Mouse (Mus musculus): Measurements from ENCODE around the gene Nt5c. TPM values are rescaled to one million over a fixed set of nuclear protein-coding genes. Genes with fewer than 3 reads are reported as not detected.

Nt5c gene
- polyA plus RNA-seq, 1 experiment from 2014 or later: 76.3 TPM

DNA sequence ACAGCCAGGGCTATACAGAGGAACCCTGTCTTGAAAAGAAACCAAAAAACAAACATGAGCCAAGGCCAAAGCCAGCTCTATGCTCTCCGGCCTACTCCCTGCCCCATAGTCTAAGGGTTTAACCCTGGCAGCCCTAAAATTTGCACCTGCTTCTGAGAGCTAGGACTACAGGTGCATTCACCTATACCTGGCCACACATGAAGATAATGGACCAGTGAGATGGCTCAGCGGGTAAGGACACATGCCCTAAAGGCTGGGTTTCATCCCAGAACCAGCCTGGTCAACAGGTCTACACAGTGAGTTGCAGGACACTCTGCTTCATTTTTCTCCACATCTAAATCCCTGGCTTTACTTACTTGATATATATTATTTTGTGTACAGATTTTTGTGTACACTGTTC is 30.6 kb upstream of the Nt5c start:
- H3K9ac ChIP-seq (ENCODE audit: low read depth, low read length): no peak overlapping the region
- H3K27ac ChIP-seq (ENCODE audit: low read depth, low read length): no peak overlapping the region
- no peaks in the 10 kb centered on the region for H3K4me1 ChIP-seq (ENCODE audit: control insufficient read depth, insufficient read depth, low read length)
- H3K27me3 ChIP-seq (ENCODE audit: control insufficient read depth, insufficient read depth, low read length): no peaks in the 10 kb centered on the region
- H3K36me3 ChIP-seq (ENCODE audit: control insufficient read depth, insufficient read depth, low read length): peaks cover 47% of the 10 kb centered on the region
- no peak overlapping the region for H3K4me3 ChIP-seq (ENCODE audit: low read length)
- no peak overlapping the region for H3K4me2 ChIP-seq (replicated peaks; ENCODE audit: low read depth, low read length)
- 93% methylated on average over 2 of the region's 2 CpGs for WGBS
- H3K9me3 ChIP-seq (ENCODE audit: control insufficient read depth, low read length): no peaks in the 10 kb centered on the region
- ATAC-seq (ENCODE audit: low FRiP score, low TSS enrichment): no peak

GRCm38 (mm10) chr11:115521080-115521479 is 29.4 kb upstream of the Nt5c start:
- no peaks in the 10 kb centered on the region for H3K27me3 ChIP-seq (ENCODE audit: control insufficient read depth, insufficient read depth, low read length)
- no peaks in the 10 kb centered on the region for H3K9me3 ChIP-seq (ENCODE audit: control insufficient read depth, low read length)
- H3K36me3 ChIP-seq (ENCODE audit: control insufficient read depth, insufficient read depth, low read length): peaks cover 36% of the 10 kb centered on the region
- no peak overlapping the region for H3K9ac ChIP-seq (ENCODE audit: low read depth, low read length)
- no peak overlapping the region for H3K4me2 ChIP-seq (replicated peaks; ENCODE audit: low read depth, low read length)
- 80% methylated on average over 4 of the region's 4 CpGs for WGBS
- ATAC-seq (ENCODE audit: low FRiP score, low TSS enrichment): no peak
- H3K27ac ChIP-seq (ENCODE audit: low read depth, low read length): 0 out of 2 replicates have a peak overlapping the region, but pooled peaks have one; percentile 1
- no peaks in the 10 kb centered on the region for H3K4me1 ChIP-seq (ENCODE audit: control insufficient read depth, insufficient read depth, low read length)
- H3K4me3 ChIP-seq (ENCODE audit: low read length): no peak overlapping the region

DNA sequence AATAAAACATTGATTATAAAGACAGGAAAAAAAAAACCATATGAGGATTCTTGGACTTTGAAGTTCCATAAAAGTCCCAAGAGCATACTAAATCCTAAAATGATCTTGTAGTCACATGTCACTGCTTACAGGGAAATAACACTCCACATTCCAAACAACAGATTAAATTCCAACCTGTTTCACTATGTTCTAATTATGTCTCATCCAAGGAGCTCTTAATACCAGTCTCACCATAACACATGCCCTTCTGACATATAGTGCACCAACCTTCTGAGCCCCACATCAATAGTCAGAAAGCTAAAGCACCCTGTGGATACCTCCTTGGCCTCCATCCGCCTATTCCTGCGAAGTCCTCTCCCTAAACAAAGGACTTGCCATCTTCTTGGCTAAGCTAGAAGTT is 28.6 kb upstream of the Nt5c start:
- no peaks in the 10 kb centered on the region for H3K27me3 ChIP-seq (ENCODE audit: control insufficient read depth, insufficient read depth, low read length)
- H3K9me3 ChIP-seq (ENCODE audit: control insufficient read depth, low read length): no peaks in the 10 kb centered on the region
- no peak overlapping the region for H3K27ac ChIP-seq (ENCODE audit: low read depth, low read length)
- peaks cover 28% of the 10 kb centered on the region for H3K36me3 ChIP-seq (ENCODE audit: control insufficient read depth, insufficient read depth, low read length)
- H3K4me3 ChIP-seq (ENCODE audit: low read length): no peak overlapping the region
- no peak for ATAC-seq (ENCODE audit: low FRiP score, low TSS enrichment)
- no peak overlapping the region for H3K9ac ChIP-seq (ENCODE audit: low read depth, low read length)
- H3K4me1 ChIP-seq (ENCODE audit: control insufficient read depth, insufficient read depth, low read length): no peaks in the 10 kb centered on the region
- H3K4me2 ChIP-seq (replicated peaks; ENCODE audit: low read depth, low read length): no peak overlapping the region
- WGBS: 86% methylated on average over 2 of the region's 2 CpGs

GRCm38 (mm10) chr11:115519581-115519980 is 27.9 kb upstream of the Nt5c start:
- Histone ChIP-seq H3K4me1 (ENCODE audit: control insufficient read depth, insufficient read depth, low read length) (no peaks in the 10 kb centered on the region), H3K4me3 (ENCODE audit: low read length) (no peak overlapping the region), H3K9ac (ENCODE audit: low read depth, low read length) (no peak overlapping the region), H3K27me3 (ENCODE audit: control insufficient read depth, insufficient read depth, low read length) (no peaks in the 10 kb centered on the region), H3K4me2 (replicated peaks; ENCODE audit: low read depth, low read length) (no peak overlapping the region), H3K9me3 (ENCODE audit: control insufficient read depth, low read length) (no peaks in the 10 kb centered on the region), H3K36me3 (ENCODE audit: control insufficient read depth, insufficient read depth, low read length) (peaks cover 21% of the 10 kb centered on the region), H3K27ac (ENCODE audit: low read depth, low read length) (no peak overlapping the region)
- 82% methylated on average over 3 of the region's 3 CpGs for WGBS
- no peak for ATAC-seq (ENCODE audit: low FRiP score, low TSS enrichment)

DNA sequence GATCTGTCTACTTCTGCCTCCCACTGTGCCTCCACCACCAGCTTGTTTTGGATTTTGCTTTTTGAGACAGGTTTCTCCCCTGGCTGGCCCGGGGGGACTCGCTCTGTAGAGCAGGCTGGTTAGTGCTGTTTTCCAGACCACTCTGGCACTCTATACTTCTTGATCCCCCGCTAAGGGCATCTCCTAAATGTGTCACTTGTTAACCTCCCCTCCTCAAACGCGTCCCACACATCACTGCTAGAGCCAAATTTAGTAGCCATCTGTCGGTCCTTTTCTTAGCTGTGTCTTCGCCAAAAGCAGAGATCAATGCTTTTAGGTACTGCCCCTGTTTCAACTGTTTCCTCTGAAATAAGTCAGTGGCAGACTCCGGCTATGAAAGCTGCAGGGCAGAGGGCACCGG is 27.0 kb upstream of the Nt5c start:
- peaks cover 13% of the 10 kb centered on the region for H3K36me3 ChIP-seq (ENCODE audit: control insufficient read depth, insufficient read depth, low read length)
- no peak overlapping the region for H3K4me2 ChIP-seq (replicated peaks; ENCODE audit: low read depth, low read length)
- H3K27me3 ChIP-seq (ENCODE audit: control insufficient read depth, insufficient read depth, low read length): no peaks in the 10 kb centered on the region
- H3K4me3 ChIP-seq (ENCODE audit: low read length): no peak overlapping the region
- no peaks in the 10 kb centered on the region for H3K9me3 ChIP-seq (ENCODE audit: control insufficient read depth, low read length)
- H3K4me1 ChIP-seq (ENCODE audit: control insufficient read depth, insufficient read depth, low read length): no peaks in the 10 kb centered on the region
- H3K27ac ChIP-seq (ENCODE audit: low read depth, low read length): no peak overlapping the region
- H3K9ac ChIP-seq (ENCODE audit: low read depth, low read length): no peak overlapping the region
- WGBS: 43% methylated on average over 9 of the region's 9 CpGs
- no peak for ATAC-seq (ENCODE audit: low FRiP score, low TSS enrichment)

DNA sequence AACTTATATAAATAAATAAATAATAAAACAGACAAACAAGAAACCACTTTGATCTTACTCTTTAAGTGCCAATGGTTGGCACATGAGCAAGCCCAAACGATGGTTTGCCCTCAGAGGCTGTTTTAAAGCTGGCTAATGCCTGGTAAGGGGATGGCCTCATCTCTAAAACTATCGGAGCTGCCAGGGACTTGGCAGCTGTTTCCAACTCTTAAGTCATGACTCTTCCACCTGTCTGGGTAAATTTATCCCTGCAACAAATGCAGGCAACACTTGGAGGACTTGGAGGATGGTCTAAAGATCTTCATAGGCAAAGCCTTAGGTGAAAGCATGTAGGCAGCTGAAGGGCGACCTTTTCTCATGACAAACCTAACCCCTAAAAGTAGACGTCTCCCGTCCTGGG is 25.3 kb upstream of the Nt5c start:
- 83% methylated on average over 5 of the region's 5 CpGs for WGBS
- H3K27ac ChIP-seq (ENCODE audit: low read depth, low read length): no peak overlapping the region
- H3K27me3 ChIP-seq (ENCODE audit: control insufficient read depth, insufficient read depth, low read length): no peaks in the 10 kb centered on the region
- peaks cover 1% of the 10 kb centered on the region; the same call in 1 of the 2 replicates for H3K36me3 ChIP-seq (ENCODE audit: control insufficient read depth, insufficient read depth, low read length)
- ATAC-seq (ENCODE audit: low FRiP score, low TSS enrichment): no peak
- no peaks in the 10 kb centered on the region for H3K9me3 ChIP-seq (ENCODE audit: control insufficient read depth, low read length)
- no peak overlapping the region for H3K4me3 ChIP-seq (ENCODE audit: low read length)
- no peak overlapping the region for H3K9ac ChIP-seq (ENCODE audit: low read depth, low read length)
- H3K4me1 ChIP-seq (ENCODE audit: control insufficient read depth, insufficient read depth, low read length): peaks cover 11% of the 10 kb centered on the region
- H3K4me2 ChIP-seq (replicated peaks; ENCODE audit: low read depth, low read length): no peak overlapping the region

- Histone ChIP-seq H3K9me3 (ENCODE audit: control insufficient read depth, low read length) (no peaks in the 10 kb centered on the region), H3K9ac (ENCODE audit: low read depth, low read length) (peak overlapping the region; percentile 28; the same call in 1 of the 2 replicates), H3K36me3 (ENCODE audit: control insufficient read depth, insufficient read depth, low read length) (no peaks in the 10 kb centered on the region), H3K4me1 (ENCODE audit: control insufficient read depth, insufficient read depth, low read length) (peaks cover 29% of the 10 kb centered on the region), H3K4me2 (replicated peaks; ENCODE audit: low read depth, low read length) (no peak overlapping the region), H3K4me3 (ENCODE audit: low read length) (no peak overlapping the region), H3K27me3 (ENCODE audit: control insufficient read depth, insufficient read depth, low read length) (no peaks in the 10 kb centered on the region), H3K27ac (ENCODE audit: low read depth, low read length) (no peak overlapping the region)
- WGBS: 65% methylated on average over 6 of the region's 6 CpGs
- ATAC-seq (ENCODE audit: low FRiP score, low TSS enrichment): no peak
Measured at GRCm38 (mm10) chr11:115515021-115515420, 23.4 kb upstream of the Nt5c start.

DNA sequence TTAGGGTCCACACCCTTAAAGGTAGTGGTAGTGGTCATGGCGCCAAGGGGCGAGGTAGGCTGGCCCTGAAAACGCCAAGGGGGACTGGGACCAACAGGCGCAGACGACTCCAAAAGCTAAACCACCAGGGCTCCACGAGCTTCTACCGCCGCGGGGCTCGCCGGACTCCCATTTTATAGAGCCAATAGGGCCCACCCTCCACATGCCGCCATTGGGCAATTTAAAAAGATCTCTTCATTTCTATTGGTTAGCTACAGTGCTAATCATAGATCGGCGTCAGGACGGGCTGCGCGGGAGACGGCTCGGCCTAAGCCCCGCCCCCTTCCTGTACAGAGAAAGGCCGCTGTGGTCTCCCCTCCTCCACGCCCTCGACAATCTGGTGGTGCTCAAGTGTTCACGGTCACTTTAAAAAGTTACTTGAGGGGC is 22.6 kb upstream of the Nt5c start, which contains the start of gene Jpt1:
Gene Jpt1, minus strand, starts transcription at position 150 of the 426 bp plus-strand sequence.
- no peaks in the 10 kb centered on the region for H3K27me3 ChIP-seq (ENCODE audit: control insufficient read depth, insufficient read depth, low read length)
- H3K36me3 ChIP-seq (ENCODE audit: control insufficient read depth, insufficient read depth, low read length): no peaks in the 10 kb centered on the region
- H3K9ac ChIP-seq (ENCODE audit: low read depth, low read length): peak within 1 kb of the TSS; percentile 97
- peak within 1 kb of the TSS; percentile 100 for H3K4me3 ChIP-seq (ENCODE audit: low read length)
- under 1% methylated on average over 24 of the region's 24 CpGs for WGBS
- peak within 1 kb of the TSS; percentile 90 for H3K27ac ChIP-seq (ENCODE audit: low read depth, low read length)
- no peaks in the 10 kb centered on the region for H3K9me3 ChIP-seq (ENCODE audit: control insufficient read depth, low read length)
- ATAC-seq (ENCODE audit: low FRiP score, low TSS enrichment): peak; percentile 97
- peaks cover 32% of the 10 kb centered on the region for H3K4me1 ChIP-seq (ENCODE audit: control insufficient read depth, insufficient read depth, low read length)
- H3K4me2 ChIP-seq (replicated peaks; ENCODE audit: low read depth, low read length): peak within 1 kb of the TSS; percentile 69

DNA sequence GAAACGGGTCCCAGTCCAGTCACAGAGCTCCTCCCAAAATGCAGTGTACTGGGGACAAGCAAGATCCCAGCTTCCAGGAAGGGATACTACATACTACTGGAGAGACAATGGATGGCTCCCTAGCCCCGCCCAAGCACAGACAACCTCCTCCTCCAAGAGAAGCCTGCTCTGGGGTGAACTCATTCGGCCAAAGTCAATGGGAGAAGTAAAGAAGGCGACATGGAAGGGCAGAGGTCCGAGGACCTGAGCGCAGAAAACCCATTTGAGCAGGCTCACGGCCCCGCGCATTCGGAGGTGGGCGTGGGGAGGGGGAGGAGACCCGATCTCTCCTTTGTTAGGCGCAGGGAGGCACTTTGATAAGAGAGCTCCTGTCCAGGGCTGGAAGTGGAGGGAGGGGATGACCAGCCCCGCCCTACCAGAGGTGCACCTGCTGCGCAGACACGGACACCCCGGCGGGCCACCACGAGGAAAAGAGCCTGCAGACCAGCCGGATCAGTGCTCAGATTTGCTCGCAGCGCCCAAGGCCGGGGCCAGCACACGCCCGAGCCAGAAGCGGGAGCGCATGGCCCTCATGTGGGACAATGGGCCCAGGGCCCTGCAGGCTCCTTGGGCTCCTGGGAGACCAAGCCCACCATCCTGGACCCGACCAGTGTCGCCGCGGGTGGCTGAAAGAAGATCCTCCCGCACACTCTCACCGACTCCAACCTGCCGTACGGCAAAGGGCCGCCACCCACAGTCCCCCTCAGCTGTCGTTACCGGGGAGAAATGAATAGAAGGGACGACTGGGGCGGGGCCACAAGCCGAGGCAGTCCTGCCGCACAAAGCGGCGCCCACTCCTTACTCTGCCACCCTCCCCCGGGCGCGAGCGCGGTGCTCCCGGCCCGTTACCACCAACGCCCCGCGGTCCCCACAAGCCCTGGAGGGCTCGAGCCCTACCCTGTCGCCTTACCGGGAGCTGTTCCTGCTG is 21.9 kb upstream of the Nt5c start:
- WGBS: under 1% methylated on average over 57 of the region's 57 CpGs
- Histone ChIP-seq H3K36me3 (ENCODE audit: control insufficient read depth, insufficient read depth, low read length) (no peaks in the 10 kb centered on the region), H3K4me2 (replicated peaks; ENCODE audit: low read depth, low read length) (peak overlapping the region; percentile 69), H3K27me3 (ENCODE audit: control insufficient read depth, insufficient read depth, low read length) (no peaks in the 10 kb centered on the region), H3K9me3 (ENCODE audit: control insufficient read depth, low read length) (no peaks in the 10 kb centered on the region), H3K4me3 (ENCODE audit: low read length) (peak overlapping the region; percentile 100), H3K27ac (ENCODE audit: low read depth, low read length) (peak overlapping the region; percentile 90), H3K4me1 (ENCODE audit: control insufficient read depth, insufficient read depth, low read length) (peaks cover 32% of the 10 kb centered on the region), H3K9ac (ENCODE audit: low read depth, low read length) (peak overlapping the region; percentile 97)
- ATAC-seq (ENCODE audit: low FRiP score, low TSS enrichment): peak; percentile 62

Measured in kidney, embryonic 14.5 days (tissue).